Mouse (Mus musculus): Measurements from ENCODE around the gene Bcat1. TPM values are rescaled to one million over a fixed set of nuclear protein-coding genes. Genes with fewer than 3 reads are reported as not detected.

Bcat1 gene
- total RNA-seq, 2 experiments from 2014 or later: 0.46 to 1.1 TPM

Other genes starting within 250 kb of the Bcat1 start
- 1 to 10 TPM; 1.3 to 4.2 TPM for gene Lrmp, start 39.5 kb upstream of the Bcat1 start, total RNA-seq (2021)
- 1 to 10 TPM; 1.2 TPM for gene Casc1, start 134.8 kb upstream of the Bcat1 start, total RNA-seq (2021)
- gene Etfrf1, start 134.9 kb upstream of the Bcat1 start, total RNA-seq (2021): 100 to 1,000 TPM; 120 to 131 TPM
- gene Kras, start 174.1 kb upstream of the Bcat1 start, total RNA-seq (2021): 10 to 100 TPM; 35.0 to 37.7 TPM